Mouse (Mus musculus) liver, adult 2 months (tissue): ENCODE results near the gene Cad.

ENCODE experiments used
- CTCF ChIP-seq: fragments of 200-500 bp; IDR thresholded peaks from 2 replicates; pipeline ENCODE4 v1.5.1; 2011; ENCODE audit warnings: low read depth, low read length, control low read depth
- POLR2A ChIP-seq: fragments of 200-500 bp; IDR thresholded peaks from 2 replicates; pipeline ENCODE4 v1.6.1; 2011; ENCODE audit warnings: low read length, control low read depth; ENCODE audit not compliant: insufficient read depth; ENCODE audit errors: extremely low read depth

DNA sequence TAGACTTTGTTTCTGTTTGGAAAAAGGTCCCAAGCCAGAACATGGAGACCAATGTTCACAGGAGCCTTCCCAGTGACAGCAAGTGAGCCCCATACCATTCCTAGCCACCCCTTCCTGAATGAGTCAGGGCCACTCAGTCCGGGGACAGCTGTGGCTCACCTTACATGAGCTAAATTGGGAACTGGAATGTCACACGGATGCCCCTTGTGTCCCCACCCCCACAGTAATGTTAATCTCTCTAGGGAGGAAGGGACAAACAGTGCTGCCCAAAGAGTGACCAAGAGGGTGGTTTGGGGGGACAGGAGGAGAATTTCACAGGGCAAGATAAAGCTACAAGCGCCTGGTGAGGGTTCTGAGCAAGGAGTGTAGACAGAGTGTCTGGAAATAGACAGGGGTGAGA is 61.8 kb downstream of the Cad start, which contains the start of gene Trim54:
- TF ChIP-seq POLR2A = no peak
- TF ChIP-seq CTCF = no peak
